Mouse (Mus musculus) left cerebral cortex, postnatal 4 days (tissue): ENCODE measurements at regions not wholly inside any gene's neighbourhood (a gene's known extent, or its start where the extent isn't known, plus 50 kb on each side); places are given as distances from the start of the nearest gene placed in this dataset.
A peak's percentile ranks its signal among the peaks of the same experiment; 100 is the strongest.

ENCODE experiments used
- DNase-seq: peaks from one replicate; pipeline ENCODE4 v3.0.0-alpha.2; 2022
- intact Hi-C: fragments of 180-260 bp; cut with DNase I; formaldehyde crosslinking; loops from one replicate; pipeline ENCODE4 v1.15.1; 2025

- DNase-seq = no peak
- intact Hi-C loops = no loop called here
Observed at GRCm38 (mm10) chr16:31597965-31598364, 65.3 kb upstream of the Dlg1 start.

- DNase-seq = peak; percentile 60
Observed at GRCm38 (mm10) chr16:31598409-31598988, 64.7 kb upstream of the Dlg1 start.

GRCm38 (mm10) chr16:31598989-31599421 is 64.2 kb upstream of the Dlg1 start:
- intact Hi-C loops = no loop called here

More at GRCm38 (mm10) chr16:31598409-31598988, 64.7 kb upstream of the Dlg1 start:
- intact Hi-C loops = no loop called here

GRCm38 (mm10) chr16:31601278-31601677 is 62.0 kb upstream of the Dlg1 start:
- intact Hi-C loops = no loop called here
- DNase-seq = no peak

More at GRCm38 (mm10) chr16:31598989-31599421, 64.2 kb upstream of the Dlg1 start:
- DNase-seq = no peak

- no peak for DNase-seq
- intact Hi-C loops = no loop called here
Observed at GRCm38 (mm10) chr16:31603185-31603584, 60.1 kb upstream of the Dlg1 start.

- peak; percentile 45 for DNase-seq
- intact Hi-C loops = no loop called here
Observed at GRCm38 (mm10) chr16:31606389-31607177, 56.7 kb upstream of the Dlg1 start.

- intact Hi-C loops = no loop called here
Observed at GRCm38 (mm10) chr16:31608964-31609363, 54.3 kb upstream of the Dlg1 start.

GRCm38 (mm10) chr16:31609394-31610172 is 53.7 kb upstream of the Dlg1 start:
- DNase-seq = no peak
- intact Hi-C loops = no loop called here

More at GRCm38 (mm10) chr16:31608964-31609363, 54.3 kb upstream of the Dlg1 start:
- DNase-seq = no peak
